Mouse (Mus musculus) thymus, adult 2 months (tissue): ENCODE results near the gene Pfas. TPM values are rescaled to one million over a fixed set of nuclear protein-coding genes. Genes with fewer than 3 reads are reported as not detected.
"Not testable (repeated sequence)": the region's sequence is repeated elsewhere in the genome, so short reads cannot be mapped to it uniquely, and the experiment has no call there.

ENCODE experiments used
- DNase-seq: peaks from one replicate; pipeline ENCODE4 v3.0.0; 2021
- H3K27ac ChIP-seq: fragments of 200-500 bp; 2 replicates; pipeline ENCODE4 v1.5.1; 2012; ENCODE audit warnings: low read length, control low read depth; ENCODE audit not compliant: control insufficient read depth, insufficient read depth
- H3K27me3 ChIP-seq: fragments of 200-500 bp; 2 replicates; pipeline ENCODE4 v1.6.1; 2012; ENCODE audit warnings: mild to moderate bottlenecking, low read length, moderate library complexity, mixed read lengths; ENCODE audit not compliant: control insufficient read depth, insufficient read depth
- H3K36me3 ChIP-seq: fragments of 200-500 bp; 2 replicates; pipeline ENCODE4 v1.6.1; 2012; ENCODE audit warnings: mild to moderate bottlenecking, low read length, moderate library complexity; ENCODE audit not compliant: control insufficient read depth, insufficient read depth
- H3K4me1 ChIP-seq: fragments of 200-500 bp; replicated peaks from 2 replicates; pipeline ENCODE4 v1.6.1; 2012; ENCODE audit warnings: low read length; ENCODE audit not compliant: control insufficient read depth, insufficient read depth
- H3K4me3 ChIP-seq: fragments of 200-500 bp; 2 replicates; pipeline ENCODE4 v1.5.1; 2012; ENCODE audit warnings: mild to moderate bottlenecking, low read length, control low read depth, moderate library complexity; ENCODE audit not compliant: control insufficient read depth, insufficient read depth
- CTCF ChIP-seq: fragments of 200-500 bp; IDR thresholded peaks from 2 replicates; pipeline ENCODE4 v1.5.1; 2012; ENCODE audit warnings: mild to moderate bottlenecking, control low read depth, low read length, moderate library complexity, borderline replicate concordance; ENCODE audit not compliant: control insufficient read depth, poor library complexity, insufficient read depth; ENCODE audit errors: extremely low read depth
- POLR2A ChIP-seq: fragments of 200-500 bp; IDR thresholded peaks from 2 replicates; pipeline ENCODE4 v1.6.1; 2012; ENCODE audit warnings: mild to moderate bottlenecking, low read length, control low read depth, moderate library complexity; ENCODE audit not compliant: control insufficient read depth, poor library complexity, insufficient read depth; ENCODE audit errors: extremely low read depth
- WGBS: fragments of 180-500 bp; shearing (Covaris S2); methylation state at CpG from one replicate; pipeline ENCODE4 v1.1.7; 2018; 5-methylcytosine and 5-hydroxymethylcytosine counted together
- polyA plus RNA-seq: library from polyadenylated mRNA; depleted of rRNA; stranded (reverse); fragments of >200 nt; gene quantifications from 2 replicates; pipeline ENCODE4 v1.2.3, GENCODE M21; 2012

The Pfas gene
- polyA plus RNA-seq, 1 experiment = 28.5 TPM

DNA sequence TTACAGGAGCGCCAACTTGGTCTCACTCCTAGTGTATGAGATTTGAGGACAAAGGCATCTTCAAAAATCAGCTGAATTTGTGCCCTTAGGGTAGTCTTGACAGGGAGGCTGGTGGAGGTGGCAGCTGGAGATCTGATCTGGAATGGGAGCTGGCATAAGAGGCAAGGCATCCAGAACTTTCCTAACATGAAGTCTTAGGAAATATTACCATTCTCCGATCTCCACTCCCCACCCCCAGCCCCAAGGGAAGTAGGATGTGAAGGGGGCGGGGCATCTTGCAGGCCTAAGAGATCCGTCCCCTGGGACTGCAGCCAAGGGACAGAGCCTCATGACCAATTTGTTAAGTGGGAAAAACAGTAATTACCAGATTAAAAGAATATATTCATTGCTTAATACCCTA is 38.0 kb downstream of the Pfas start:
- Histone ChIP-seq H3K27ac (no peak overlapping the region), H3K4me3 (no peak overlapping the region), H3K36me3 (no peaks in the 10 kb centered on the region), H3K27me3 (no peaks in the 10 kb centered on the region), H3K4me1 (peaks cover 29% of the 10 kb centered on the region)
- DNase-seq = no peak
- 95% methylated on average over 4 of the region's 4 CpGs for WGBS
- no peak for TF ChIP-seq CTCF
- TF ChIP-seq POLR2A = no peak

GRCm38 (mm10) chr11:68968752-68969151 is 39.5 kb downstream of the Pfas start:
- H3K27ac ChIP-seq = no peak overlapping the region
- TF ChIP-seq CTCF = no peak
- no peak for TF ChIP-seq POLR2A
- no peak overlapping the region for H3K4me3 ChIP-seq
- no peaks in the 10 kb centered on the region for H3K27me3 ChIP-seq
- DNase-seq = no peak
- 95% methylated on average over 11 of the region's 11 CpGs for WGBS
- H3K36me3 ChIP-seq = no peaks in the 10 kb centered on the region
- H3K4me1 ChIP-seq = peaks cover 27% of the 10 kb centered on the region

DNA sequence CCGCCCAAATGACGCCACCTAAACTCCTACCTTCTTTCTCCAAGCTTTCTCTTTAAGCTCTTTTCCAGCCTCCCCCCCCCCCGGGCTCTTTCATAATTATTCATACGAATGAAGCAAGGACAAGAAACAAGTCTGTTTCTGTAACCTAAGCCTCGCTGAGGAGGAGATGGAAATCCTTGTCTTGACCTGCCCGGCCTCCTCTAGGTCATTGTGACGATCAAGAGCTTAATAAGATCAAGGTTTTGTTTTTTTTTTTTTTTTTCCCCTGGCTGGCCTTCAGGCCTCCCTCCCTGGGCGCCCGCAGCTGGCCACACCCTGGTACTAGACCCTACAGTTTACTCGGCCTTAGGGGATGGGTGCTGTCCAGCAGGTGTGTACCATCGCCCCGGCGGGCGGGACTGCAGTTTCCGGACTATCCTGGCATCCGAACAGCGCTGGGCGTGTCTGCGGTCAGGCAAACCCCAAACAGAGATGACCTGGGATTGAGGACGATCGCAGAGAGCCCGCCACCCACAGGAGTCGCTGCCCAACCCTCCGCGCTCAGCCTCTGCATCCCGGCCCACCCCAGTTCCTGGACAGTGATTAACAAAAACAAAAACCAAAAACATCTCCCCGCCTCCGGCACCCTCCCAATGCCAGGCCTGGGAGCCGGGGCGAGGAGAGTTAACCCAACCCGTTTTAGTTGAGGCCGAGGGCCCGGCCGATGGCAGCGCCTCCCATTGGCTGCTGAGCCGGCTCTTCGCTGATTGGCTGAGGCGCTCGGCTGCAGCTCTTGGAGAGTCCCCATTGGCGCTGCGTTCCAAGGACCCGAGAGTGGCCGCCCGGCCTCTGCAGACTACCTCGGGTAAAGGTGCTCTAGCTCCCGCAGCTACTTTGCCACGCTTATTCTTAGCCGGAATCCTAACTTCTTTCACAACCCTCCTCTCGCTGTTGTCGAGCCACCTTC is 40.6 kb downstream of the Pfas start, which contains the start of gene Slc25a35:
Slc25a35 (plus strand) TSS at position 795 of the 946 bp plus-strand sequence.
- Histone ChIP-seq H3K27me3 (no peaks in the 10 kb centered on the region), H3K36me3 (no peaks in the 10 kb centered on the region), H3K27ac (peak within 1 kb of the TSS; percentile 40), H3K4me1 (peaks cover 18% of the 10 kb centered on the region), H3K4me3 (peak within 1 kb of the TSS; percentile 88)
- WGBS = 1% methylated on average over 50 of the region's 50 CpGs
- TF ChIP-seq POLR2A = peak; percentile 54; the same call in 1 of the 2 replicates
- TF ChIP-seq CTCF = no peak
- peak; percentile 90 for DNase-seq

DNA sequence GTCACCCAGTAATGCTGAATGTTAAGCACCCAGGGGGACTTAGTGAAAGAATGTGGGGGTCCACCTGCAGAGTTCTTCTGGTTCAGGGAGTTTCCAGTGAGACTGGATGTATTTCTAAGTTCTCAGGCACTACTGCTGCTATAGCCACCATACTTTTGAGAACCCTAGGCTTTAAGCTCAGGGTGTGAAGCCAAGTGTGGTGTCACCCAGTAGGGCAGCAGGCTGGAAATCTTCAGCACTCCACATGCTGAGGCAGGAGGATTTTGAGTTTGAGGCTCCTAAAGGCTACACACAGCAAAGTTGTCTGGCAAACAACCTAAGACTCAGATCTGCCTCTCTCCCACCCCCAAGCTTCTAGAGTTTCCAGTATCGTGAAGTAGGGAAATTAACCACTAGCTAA is 41.7 kb downstream of the Pfas start:
- 67% methylated on average over 1 of the region's 1 CpGs for WGBS
- peaks cover 17% of the 10 kb centered on the region for H3K4me1 ChIP-seq
- DNase-seq = no peak
- H3K27me3 ChIP-seq = no peaks in the 10 kb centered on the region
- H3K4me3 ChIP-seq = no peak overlapping the region
- TF ChIP-seq POLR2A = no peak
- TF ChIP-seq CTCF = no peak
- H3K36me3 ChIP-seq = no peaks in the 10 kb centered on the region
- H3K27ac ChIP-seq = no peak overlapping the region

- peaks cover 17% of the 10 kb centered on the region for H3K4me1 ChIP-seq
- no peaks in the 10 kb centered on the region for H3K27me3 ChIP-seq
- H3K27ac ChIP-seq = peak overlapping the region; percentile 34; the same call in 1 of the 2 replicates
- 39% methylated on average over 3 of the region's 3 CpGs for whole genome bisulfite sequencing
- TF ChIP-seq CTCF = no peak
- TF ChIP-seq POLR2A = no peak
- H3K36me3 ChIP-seq = no peaks in the 10 kb centered on the region
- peak; percentile 67 for DNase-seq
- no peak overlapping the region for H3K4me3 ChIP-seq
These were observed 42.4 kb downstream of the Pfas start for GRCm38 (mm10) chr11:68965845-68966244.

DNA sequence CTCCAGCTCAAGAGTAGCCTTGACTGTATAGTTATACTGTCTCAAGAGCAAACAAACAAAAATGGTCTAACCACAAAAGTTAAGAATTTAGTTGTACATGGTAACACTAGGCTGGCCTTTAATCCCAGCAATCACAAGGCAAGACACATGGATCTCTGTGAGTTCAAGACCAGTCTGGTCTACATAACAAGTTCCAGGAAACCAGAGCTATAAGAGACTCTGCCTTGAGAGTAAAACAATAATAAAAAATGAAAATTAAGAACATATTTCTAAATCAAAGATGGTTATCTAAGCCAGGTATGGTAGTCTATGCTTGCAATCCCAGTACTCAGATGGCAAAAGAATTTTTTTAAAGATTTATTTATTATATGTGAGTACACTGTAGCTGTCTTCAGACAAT is 43.2 kb downstream of the Pfas start:
- Histone ChIP-seq H3K4me3 (no peak overlapping the region), H3K36me3 (no peaks in the 10 kb centered on the region), H3K4me1 (peaks cover 17% of the 10 kb centered on the region), H3K27me3 (no peaks in the 10 kb centered on the region), H3K27ac (no peak overlapping the region)
- DNase-seq = no peak
- TF ChIP-seq CTCF (no peak), POLR2A (no peak)

GRCm38 (mm10) chr11:68963405-68963804 is 44.9 kb downstream of the Pfas start:
- Histone ChIP-seq H3K27me3 (no peaks in the 10 kb centered on the region), H3K27ac (no peak overlapping the region), H3K36me3 (no peaks in the 10 kb centered on the region), H3K4me1 (peaks cover 14% of the 10 kb centered on the region), H3K4me3 (no peak overlapping the region)
- DNase-seq = no peak
- 93% methylated on average over 2 of the region's 2 CpGs for WGBS
- no peak for TF ChIP-seq CTCF
- TF ChIP-seq POLR2A = no peak

- 75% methylated on average over 11 of the region's 11 CpGs for WGBS
- not testable (repeated sequence) for DNase-seq, H3K36me3 ChIP-seq, H3K4me3 ChIP-seq, H3K27ac ChIP-seq, H3K4me1 ChIP-seq, H3K27me3 ChIP-seq
These were observed 46.1 kb downstream of the Pfas start for GRCm38 (mm10) chr11:68962159-68962558.
